Mouse (Mus musculus): Measurements from ENCODE around the gene Cd274. TPM values are rescaled to one million over a fixed set of nuclear protein-coding genes. Genes with fewer than 3 reads are reported as not detected.
A peak's percentile ranks its signal among the peaks of the same experiment; 100 is the strongest.

The Cd274 gene
- 0.25 TPM for polyA plus RNA-seq (2012; fragmentation: generic; extraction: Trizol)

DNA sequence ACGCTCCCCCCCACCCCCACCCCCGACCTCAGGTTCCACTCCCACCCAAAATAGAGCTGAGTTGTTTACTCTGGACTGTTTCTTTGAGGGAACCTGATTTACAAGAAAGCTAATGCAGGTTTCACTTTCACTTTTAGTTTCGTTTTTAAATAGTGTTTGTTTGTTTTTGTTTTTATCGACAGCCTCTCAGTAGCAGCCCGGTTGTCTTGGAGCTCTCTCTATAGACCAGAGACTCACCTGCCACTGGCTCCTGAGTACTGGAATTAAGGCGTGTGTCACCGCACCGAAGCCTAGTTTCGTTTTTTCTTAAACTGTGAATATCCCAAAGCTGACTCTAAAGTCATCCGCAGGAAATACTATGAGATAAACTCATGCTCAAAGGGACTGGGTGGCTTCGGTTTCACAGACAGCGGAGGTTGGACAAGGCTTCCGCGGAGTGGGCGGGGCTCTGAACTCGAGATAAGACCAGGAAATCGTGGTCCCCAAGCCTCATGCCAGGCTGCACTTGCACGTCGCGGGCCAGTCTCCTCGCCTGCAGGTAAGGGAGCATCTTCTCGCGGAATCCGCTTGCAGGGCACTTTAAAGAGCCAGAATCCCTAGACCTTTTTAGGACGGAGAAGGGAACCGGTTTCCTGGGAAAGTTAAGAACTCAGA is at the start of gene Cd274, which contains the start of gene Plgrkt:
Gene Cd274 (plus strand): TSS at position 487 of the 654 bp plus-strand sequence.
Gene Plgrkt (minus strand): TSS at position 422 of the 654 bp plus-strand sequence.
- H3K27me3 ChIP-seq (ENCODE audit: control insufficient read depth, insufficient read depth, insufficient read length): no peaks in the 10 kb centered on the region
- H3K79me2 ChIP-seq (ENCODE audit: control insufficient read depth, insufficient read depth): no peaks in the 10 kb centered on the region
- peak within 1 kb of the TSS; percentile 94 for H3K4me2 ChIP-seq (ENCODE audit: low read depth)
- peak within 1 kb of the TSS; percentile 52 for H3K4me3 ChIP-seq
- H3K36me3 ChIP-seq (ENCODE audit: control insufficient read depth, insufficient read depth): no peaks in the 10 kb centered on the region
- TF ChIP-seq MYOD1 (IDR thresholded peaks at IDR 0.05; ENCODE audit: control insufficient read depth in 1 of 3, insufficient read length in 2 of 3, low read depth in 2 of 3) (no peak), SRF (IDR thresholded peaks at IDR 0.05; ENCODE audit: control insufficient read depth, insufficient read length, low read depth) (no peak), E2F4 (IDR thresholded peaks at IDR 0.05; ENCODE audit: insufficient read depth) (no peak), TCF3 (IDR thresholded peaks at IDR 0.05; ENCODE audit: insufficient read length, low read depth) (no peak), USF1 (IDR thresholded peaks at IDR 0.05; ENCODE audit: low read depth) (no peak), TCF12 (IDR thresholded peaks at IDR 0.05; ENCODE audit: insufficient read depth, poor library complexity, severe bottlenecking) (no peak), CEBPB (IDR thresholded peaks at IDR 0.05; ENCODE audit: insufficient read depth, poor library complexity, severe bottlenecking) (no peak), POLR2AphosphoS2 (IDR thresholded peaks at IDR 0.05; ENCODE audit: insufficient read length, low read depth) (no peak), MYOG (IDR thresholded peaks at IDR 0.05; ENCODE audit: control insufficient read depth in 1 of 3, insufficient read depth in 1 of 3, insufficient read length in 2 of 3, low read depth in 2 of 3) (no peak), MAX (IDR thresholded peaks at IDR 0.05; ENCODE audit: low read depth) (no peak), POLR2A (IDR thresholded peaks at IDR 0.05; ENCODE audit: insufficient read length, low read depth) (no peak), REST (IDR thresholded peaks at IDR 0.05; ENCODE audit: insufficient read depth, insufficient read length) (no peak)
- no peak within 1 kb of the TSS for H3ac ChIP-seq (ENCODE audit: control insufficient read depth, insufficient read length)

DNA sequence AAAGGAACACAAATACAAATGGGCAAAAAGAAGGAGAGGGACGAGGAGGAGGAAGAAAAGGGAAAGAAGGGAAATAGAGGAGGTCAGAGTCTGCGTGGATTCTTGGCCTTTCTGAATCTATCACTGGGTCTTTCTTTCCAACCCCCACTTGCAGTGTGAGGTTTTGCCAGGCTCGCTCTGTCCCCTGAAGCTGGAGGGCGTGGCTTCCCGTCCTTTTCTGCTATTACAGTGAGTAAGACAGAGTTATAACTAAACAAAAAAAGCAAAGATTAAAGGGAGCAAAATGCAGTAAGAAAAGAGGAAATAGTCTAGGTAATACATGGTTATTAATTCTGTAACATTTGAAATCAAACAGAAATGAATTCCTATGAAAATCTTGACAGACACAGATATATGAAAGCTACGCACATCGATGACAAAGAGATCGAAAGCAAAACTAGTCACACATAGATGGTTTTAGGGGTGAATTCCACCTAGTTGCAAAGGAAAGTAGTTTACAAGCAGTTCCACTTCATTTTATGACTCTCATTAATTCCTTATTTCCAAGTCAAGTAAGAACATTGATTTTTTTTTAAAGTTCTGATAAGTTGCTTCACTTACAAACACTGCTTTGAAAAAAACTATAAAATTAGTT is 43.7 kb upstream of the Cd274 start:
- H3K36me3 ChIP-seq (ENCODE audit: control insufficient read depth, insufficient read depth): no peaks in the 10 kb centered on the region
- no peaks in the 10 kb centered on the region for H3K79me2 ChIP-seq (ENCODE audit: control insufficient read depth, insufficient read depth)
- H3K4me2 ChIP-seq (ENCODE audit: low read depth): no peak overlapping the region
- H3K27me3 ChIP-seq (ENCODE audit: control insufficient read depth, insufficient read depth, insufficient read length): no peaks in the 10 kb centered on the region
- H3K4me3 ChIP-seq: no peak overlapping the region
- no peak overlapping the region for H3ac ChIP-seq (ENCODE audit: control insufficient read depth, insufficient read length)
- TF ChIP-seq POLR2AphosphoS2 (IDR thresholded peaks at IDR 0.05; ENCODE audit: insufficient read length, low read depth) (no peak), MYOG (IDR thresholded peaks at IDR 0.05; ENCODE audit: control insufficient read depth in 1 of 3, insufficient read depth in 1 of 3, insufficient read length in 2 of 3, low read depth in 2 of 3) (no peak), TCF3 (IDR thresholded peaks at IDR 0.05; ENCODE audit: insufficient read length, low read depth) (no peak), TCF12 (IDR thresholded peaks at IDR 0.05; ENCODE audit: insufficient read depth, poor library complexity, severe bottlenecking) (no peak), MAX (IDR thresholded peaks at IDR 0.05; ENCODE audit: low read depth) (no peak), USF1 (IDR thresholded peaks at IDR 0.05; ENCODE audit: low read depth) (no peak), E2F4 (IDR thresholded peaks at IDR 0.05; ENCODE audit: insufficient read depth) (no peak), MYOD1 (IDR thresholded peaks at IDR 0.05; ENCODE audit: control insufficient read depth in 1 of 3, insufficient read length in 2 of 3, low read depth in 2 of 3) (no peak), POLR2A (IDR thresholded peaks at IDR 0.05; ENCODE audit: insufficient read length, low read depth) (no peak), REST (IDR thresholded peaks at IDR 0.05; ENCODE audit: insufficient read depth, insufficient read length) (no peak), CEBPB (IDR thresholded peaks at IDR 0.05; ENCODE audit: insufficient read depth, poor library complexity, severe bottlenecking) (no peak), SRF (IDR thresholded peaks at IDR 0.05; ENCODE audit: control insufficient read depth, insufficient read length, low read depth) (no peak)

DNA sequence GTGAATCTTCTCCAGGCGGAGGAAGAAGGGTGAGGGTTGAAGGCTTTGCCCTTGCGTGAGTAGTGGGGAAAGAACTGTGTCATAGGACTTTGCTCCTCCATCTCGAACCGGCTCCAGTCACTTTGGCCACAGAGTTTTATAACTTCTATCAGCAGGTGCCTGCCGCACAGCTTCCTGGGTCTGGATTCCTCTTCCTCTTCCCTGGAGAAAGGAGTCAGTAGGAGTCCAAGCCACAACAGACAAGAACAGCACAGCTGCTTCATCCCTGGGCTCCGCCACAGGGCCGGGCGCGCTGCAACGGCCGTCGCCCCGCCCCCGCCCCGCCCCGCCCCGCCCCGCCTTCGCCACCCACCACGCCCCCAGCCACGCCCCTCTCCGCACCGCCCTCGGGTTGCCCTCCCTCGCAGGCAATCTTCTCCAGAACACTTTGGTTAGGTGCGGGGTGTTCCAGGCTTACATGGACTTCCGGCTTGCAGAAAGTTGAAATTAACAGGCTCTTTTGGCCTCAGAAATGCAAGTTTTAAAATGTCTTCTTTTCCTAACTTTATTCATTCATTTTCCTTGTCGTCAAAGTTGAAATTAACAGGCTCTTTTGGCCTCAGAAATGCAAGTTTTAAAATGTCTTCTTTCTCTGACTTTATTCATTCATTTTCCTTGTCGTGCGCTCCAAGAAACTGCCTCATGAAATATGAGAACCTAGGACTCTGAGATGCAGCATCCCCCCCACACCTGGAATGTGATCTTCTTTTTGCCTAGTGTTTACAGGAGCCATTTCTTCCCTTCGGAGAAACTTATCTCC is 42.0 kb upstream of the Cd274 start, which contains the start of gene Insl6:
Gene Insl6 (minus strand): TSS at position 304 of the 799 bp plus-strand sequence.
- TF ChIP-seq POLR2AphosphoS2 (IDR thresholded peaks at IDR 0.05; ENCODE audit: insufficient read length, low read depth) (no peak), POLR2A (IDR thresholded peaks at IDR 0.05; ENCODE audit: insufficient read length, low read depth) (peak; percentile 30), MYOD1 (IDR thresholded peaks at IDR 0.05; ENCODE audit: control insufficient read depth in 1 of 3, insufficient read length in 2 of 3, low read depth in 2 of 3) (peak in 2 of 3 experiments; percentile 50 to 76), MYOG (IDR thresholded peaks at IDR 0.05; ENCODE audit: control insufficient read depth in 1 of 3, insufficient read depth in 1 of 3, insufficient read length in 2 of 3, low read depth in 2 of 3) (peak in 2 of 3 experiments; percentile 41 to 64), TCF3 (IDR thresholded peaks at IDR 0.05; ENCODE audit: insufficient read length, low read depth) (no peak), E2F4 (IDR thresholded peaks at IDR 0.05; ENCODE audit: insufficient read depth) (no peak), SRF (IDR thresholded peaks at IDR 0.05; ENCODE audit: control insufficient read depth, insufficient read length, low read depth) (no peak)
- Histone ChIP-seq H3K79me2 (ENCODE audit: control insufficient read depth, insufficient read depth) (no peaks in the 10 kb centered on the region), H3K36me3 (ENCODE audit: control insufficient read depth, insufficient read depth) (no peaks in the 10 kb centered on the region), H3ac (ENCODE audit: control insufficient read depth, insufficient read length) (no peak within 1 kb of the TSS), H3K4me3 (no peak within 1 kb of the TSS), H3K27me3 (ENCODE audit: control insufficient read depth, insufficient read depth, insufficient read length) (no peaks in the 10 kb centered on the region), H3K4me2 (ENCODE audit: low read depth) (peak within 1 kb of the TSS; percentile 89)

DNA sequence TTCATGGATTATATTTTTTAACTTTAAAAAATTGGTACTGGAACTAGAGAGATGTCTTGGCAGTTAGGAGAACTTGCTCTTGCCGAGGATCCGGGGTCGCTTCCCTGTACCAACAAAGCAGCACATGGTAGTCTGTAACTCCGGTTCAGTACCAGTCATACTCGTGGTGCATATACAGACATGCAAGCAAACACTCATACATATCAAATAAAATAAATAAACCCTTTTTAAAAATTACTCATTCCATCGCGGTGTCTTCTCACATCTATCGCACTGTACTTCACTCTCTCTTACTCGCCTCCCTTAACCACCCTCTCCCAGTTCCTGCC is 41.4 kb upstream of the Cd274 start:
- no peaks in the 10 kb centered on the region for H3K27me3 ChIP-seq (ENCODE audit: control insufficient read depth, insufficient read depth, insufficient read length)
- TF ChIP-seq CEBPB (IDR thresholded peaks at IDR 0.05; ENCODE audit: insufficient read depth, poor library complexity, severe bottlenecking) (no peak), POLR2A (IDR thresholded peaks at IDR 0.05; ENCODE audit: insufficient read length, low read depth) (no peak), REST (IDR thresholded peaks at IDR 0.05; ENCODE audit: insufficient read depth, insufficient read length) (no peak), MAX (IDR thresholded peaks at IDR 0.05; ENCODE audit: low read depth) (no peak), MYOG (IDR thresholded peaks at IDR 0.05; ENCODE audit: control insufficient read depth in 1 of 3, insufficient read depth in 1 of 3, insufficient read length in 2 of 3, low read depth in 2 of 3) (no peak), POLR2AphosphoS2 (IDR thresholded peaks at IDR 0.05; ENCODE audit: insufficient read length, low read depth) (no peak), MYOD1 (IDR thresholded peaks at IDR 0.05; ENCODE audit: control insufficient read depth in 1 of 3, insufficient read length in 2 of 3, low read depth in 2 of 3) (no peak), TCF3 (IDR thresholded peaks at IDR 0.05; ENCODE audit: insufficient read length, low read depth) (no peak), SRF (IDR thresholded peaks at IDR 0.05; ENCODE audit: control insufficient read depth, insufficient read length, low read depth) (no peak), TCF12 (IDR thresholded peaks at IDR 0.05; ENCODE audit: insufficient read depth, poor library complexity, severe bottlenecking) (no peak), E2F4 (IDR thresholded peaks at IDR 0.05; ENCODE audit: insufficient read depth) (no peak), USF1 (IDR thresholded peaks at IDR 0.05; ENCODE audit: low read depth) (no peak)
- H3ac ChIP-seq (ENCODE audit: control insufficient read depth, insufficient read length): no peak overlapping the region
- no peaks in the 10 kb centered on the region for H3K36me3 ChIP-seq (ENCODE audit: control insufficient read depth, insufficient read depth)
- no peaks in the 10 kb centered on the region for H3K79me2 ChIP-seq (ENCODE audit: control insufficient read depth, insufficient read depth)
- peak overlapping the region; percentile 62 for H3K4me2 ChIP-seq (ENCODE audit: low read depth)
- H3K4me3 ChIP-seq: no peak overlapping the region
